Mouse (Mus musculus): ENCODE measurements around the gene Ect2l. TPM values are rescaled to one million over a fixed set of nuclear protein-coding genes. Genes with fewer than 3 reads are reported as not detected.

Gene Ect2l
- polyA plus RNA-seq, 1 experiment from 2014 or later: 0.31 TPM

- WGBS: 3% methylated on average over 7 of the region's 7 CpGs
These were observed 6.6 kb downstream of the Ect2l start for GRCm38 (mm10) chr10:18204067-18204466.

GRCm38 (mm10) chr10:18202401-18202800 is 8.3 kb downstream of the Ect2l start:
- no peak overlapping the region for H3K27ac ChIP-seq
- no peak overlapping the region for H3K4me3 ChIP-seq
- H3K27me3 ChIP-seq (ENCODE audit: poor library complexity, severe bottlenecking): no peaks in the 10 kb centered on the region
- H3K4me1 ChIP-seq: peaks cover 12% of the 10 kb centered on the region
- DNase-seq (ENCODE audit: extremely low spot score, low spot score): no peak
- WGBS: 83% methylated on average over 3 of the region's 3 CpGs
- no peaks in the 10 kb centered on the region for H3K9me3 ChIP-seq
- no peaks in the 10 kb centered on the region for H3K36me3 ChIP-seq (replicated peaks)

More at GRCm38 (mm10) chr10:18204067-18204466, 6.6 kb downstream of the Ect2l start:
- H3K4me1 ChIP-seq: peaks cover 12% of the 10 kb centered on the region
- H3K9me3 ChIP-seq: no peaks in the 10 kb centered on the region
- H3K27me3 ChIP-seq (ENCODE audit: poor library complexity, severe bottlenecking): no peaks in the 10 kb centered on the region
- H3K36me3 ChIP-seq (replicated peaks): no peaks in the 10 kb centered on the region
- no peak overlapping the region for H3K4me3 ChIP-seq
- DNase-seq (ENCODE audit: extremely low spot score, low spot score): no peak
- no peak overlapping the region for H3K27ac ChIP-seq

- no peak overlapping the region for H3K27ac ChIP-seq
- H3K36me3 ChIP-seq (replicated peaks): no peaks in the 10 kb centered on the region
- peaks cover 15% of the 10 kb centered on the region for H3K4me1 ChIP-seq
- no peak for DNase-seq (ENCODE audit: extremely low spot score, low spot score)
- WGBS: 80% methylated on average over 9 of the region's 9 CpGs
- no peaks in the 10 kb centered on the region for H3K9me3 ChIP-seq
- no peaks in the 10 kb centered on the region for H3K27me3 ChIP-seq (ENCODE audit: poor library complexity, severe bottlenecking)
- H3K4me3 ChIP-seq: no peak overlapping the region
These were observed 10.0 kb downstream of the Ect2l start for GRCm38 (mm10) chr10:18200656-18201055.

- Histone ChIP-seq H3K27me3 (ENCODE audit: poor library complexity, severe bottlenecking) (no peaks in the 10 kb centered on the region), H3K36me3 (replicated peaks) (no peaks in the 10 kb centered on the region), H3K27ac (no peak overlapping the region), H3K4me1 (peaks cover 16% of the 10 kb centered on the region), H3K9me3 (no peaks in the 10 kb centered on the region), H3K4me3 (no peak overlapping the region)
- no peak for DNase-seq (ENCODE audit: extremely low spot score, low spot score)
- WGBS: 87% methylated on average over 4 of the region's 4 CpGs
These were observed 10.8 kb downstream of the Ect2l start for GRCm38 (mm10) chr10:18199919-18200318.

- Histone ChIP-seq H3K27me3 (ENCODE audit: poor library complexity, severe bottlenecking) (no peaks in the 10 kb centered on the region), H3K27ac (no peak overlapping the region), H3K9me3 (no peaks in the 10 kb centered on the region), H3K4me3 (no peak overlapping the region), H3K4me1 (peaks cover 12% of the 10 kb centered on the region), H3K36me3 (replicated peaks) (no peaks in the 10 kb centered on the region)
- no peak for DNase-seq (ENCODE audit: extremely low spot score, low spot score)
- 88% methylated on average over 5 of the region's 5 CpGs for WGBS
These were observed 12.2 kb downstream of the Ect2l start for GRCm38 (mm10) chr10:18198286-18199015.

GRCm38 (mm10) chr10:18197206-18197979 is 13.3 kb downstream of the Ect2l start:
- no peaks in the 10 kb centered on the region for H3K27me3 ChIP-seq (ENCODE audit: poor library complexity, severe bottlenecking)
- H3K27ac ChIP-seq: 0 out of 2 replicates have a peak overlapping the region, but pooled peaks have one; percentile 20
- 63% methylated on average over 14 of the region's 14 CpGs for WGBS
- peaks cover 12% of the 10 kb centered on the region for H3K4me1 ChIP-seq
- H3K36me3 ChIP-seq (replicated peaks): no peaks in the 10 kb centered on the region
- H3K4me3 ChIP-seq: peak overlapping the region; percentile 25; the same call in 1 of the 2 replicates
- peak; percentile 55 for DNase-seq (ENCODE audit: extremely low spot score, low spot score)
- no peaks in the 10 kb centered on the region for H3K9me3 ChIP-seq

GRCm38 (mm10) chr10:18194737-18195141 is 16.0 kb downstream of the Ect2l start:
- no peaks in the 10 kb centered on the region for H3K36me3 ChIP-seq (replicated peaks)
- no peak for DNase-seq (ENCODE audit: extremely low spot score, low spot score)
- H3K4me1 ChIP-seq: peaks cover 7% of the 10 kb centered on the region
- H3K27me3 ChIP-seq (ENCODE audit: poor library complexity, severe bottlenecking): no peaks in the 10 kb centered on the region
- H3K27ac ChIP-seq: no peak overlapping the region
- H3K4me3 ChIP-seq: no peak overlapping the region
- 75% methylated on average over 14 of the region's 14 CpGs for WGBS
- H3K9me3 ChIP-seq: no peaks in the 10 kb centered on the region

- Histone ChIP-seq H3K36me3 (replicated peaks) (no peaks in the 10 kb centered on the region), H3K27ac (no peak overlapping the region), H3K4me1 (peaks cover 7% of the 10 kb centered on the region), H3K4me3 (no peak overlapping the region), H3K27me3 (ENCODE audit: poor library complexity, severe bottlenecking) (no peaks in the 10 kb centered on the region), H3K9me3 (no peaks in the 10 kb centered on the region)
- no peak for DNase-seq (ENCODE audit: extremely low spot score, low spot score)
- WGBS: 87% methylated on average over 11 of the region's 11 CpGs
These were observed 16.5 kb downstream of the Ect2l start for GRCm38 (mm10) chr10:18194156-18194555.

GRCm38 (mm10) chr10:18193221-18193620 is 17.5 kb downstream of the Ect2l start:
- no peak overlapping the region for H3K4me3 ChIP-seq
- H3K27ac ChIP-seq: no peak overlapping the region
- no peaks in the 10 kb centered on the region for H3K27me3 ChIP-seq (ENCODE audit: poor library complexity, severe bottlenecking)
- no peaks in the 10 kb centered on the region for H3K9me3 ChIP-seq
- no peak for DNase-seq (ENCODE audit: extremely low spot score, low spot score)
- WGBS: 88% methylated on average over 11 of the region's 11 CpGs
- peaks cover 7% of the 10 kb centered on the region for H3K4me1 ChIP-seq
- H3K36me3 ChIP-seq (replicated peaks): no peaks in the 10 kb centered on the region

GRCm38 (mm10) chr10:18191706-18192105 is 19.0 kb downstream of the Ect2l start:
- H3K9me3 ChIP-seq: no peaks in the 10 kb centered on the region
- DNase-seq (ENCODE audit: extremely low spot score, low spot score): no peak
- H3K4me1 ChIP-seq: peaks cover 4% of the 10 kb centered on the region
- H3K4me3 ChIP-seq: no peak overlapping the region
- H3K27me3 ChIP-seq (ENCODE audit: poor library complexity, severe bottlenecking): no peaks in the 10 kb centered on the region
- H3K27ac ChIP-seq: no peak overlapping the region
- 85% methylated on average over 8 of the region's 8 CpGs for WGBS
- no peaks in the 10 kb centered on the region for H3K36me3 ChIP-seq (replicated peaks)

- H3K27me3 ChIP-seq (ENCODE audit: poor library complexity, severe bottlenecking): no peaks in the 10 kb centered on the region
- no peak overlapping the region for H3K4me3 ChIP-seq
- H3K4me1 ChIP-seq: no peaks in the 10 kb centered on the region
- no peak overlapping the region for H3K27ac ChIP-seq
- H3K9me3 ChIP-seq: no peaks in the 10 kb centered on the region
- no peak for DNase-seq (ENCODE audit: extremely low spot score, low spot score)
- 84% methylated on average over 4 of the region's 4 CpGs for WGBS
- no peaks in the 10 kb centered on the region for H3K36me3 ChIP-seq (replicated peaks)
These were observed 21.2 kb downstream of the Ect2l start for GRCm38 (mm10) chr10:18189498-18189897.

- Histone ChIP-seq H3K27me3 (ENCODE audit: poor library complexity, severe bottlenecking) (no peaks in the 10 kb centered on the region), H3K9me3 (no peaks in the 10 kb centered on the region), H3K4me3 (no peak overlapping the region), H3K4me1 (no peaks in the 10 kb centered on the region), H3K27ac (no peak overlapping the region), H3K36me3 (replicated peaks) (no peaks in the 10 kb centered on the region)
- no peak for DNase-seq (ENCODE audit: extremely low spot score, low spot score)
- WGBS: 88% methylated on average over 6 of the region's 6 CpGs
These were observed 22.1 kb downstream of the Ect2l start for GRCm38 (mm10) chr10:18188564-18188963.

GRCm38 (mm10) chr10:18182246-18182645 is 28.4 kb downstream of the Ect2l start:
- 88% methylated on average over 5 of the region's 5 CpGs for WGBS
- Histone ChIP-seq H3K27me3 (ENCODE audit: poor library complexity, severe bottlenecking) (no peaks in the 10 kb centered on the region), H3K36me3 (replicated peaks) (no peaks in the 10 kb centered on the region), H3K4me3 (no peak overlapping the region), H3K4me1 (no peaks in the 10 kb centered on the region), H3K27ac (no peak overlapping the region), H3K9me3 (no peaks in the 10 kb centered on the region)
- no peak for DNase-seq (ENCODE audit: extremely low spot score, low spot score)
